Mouse (Mus musculus) midbrain, embryonic 12.5 days (tissue): Measurements from ENCODE around the gene Steap4. TPM values are rescaled to one million over a fixed set of nuclear protein-coding genes. Genes with fewer than 3 reads are reported as not detected.

Experiments used
- ATAC-seq: fragments of 200-750 bp; cut with Nextera tagmentation; 2 replicates; pipeline ENCODE4 v1.8.0; 2017; ENCODE audit warnings: low read depth, moderate TSS enrichment, moderate library complexity; ENCODE audit not compliant: low FRiP score
- H3K27ac ChIP-seq: fragments of 300-500 bp; sonication (generic); replicated peaks from 2 replicates; pipeline ENCODE4 v1.5.1; 2016; ENCODE audit warnings: mild to moderate bottlenecking
- H3K27me3 ChIP-seq: fragments of 300-500 bp; sonication (generic); 2 replicates; pipeline ENCODE4 v1.6.1; 2016; ENCODE audit warnings: mild to moderate bottlenecking
- H3K36me3 ChIP-seq: fragments of 300-500 bp; sonication (generic); 2 replicates; pipeline ENCODE4 v1.6.1; 2016
- H3K4me1 ChIP-seq: fragments of 300-500 bp; sonication (generic); 2 replicates; pipeline ENCODE4 v1.6.1; 2016
- H3K4me2 ChIP-seq: fragments of 300-500 bp; sonication (generic); replicated peaks from 2 replicates; pipeline ENCODE4 v1.6.1; 2016; ENCODE audit warnings: mild to moderate bottlenecking, moderate library complexity
- H3K4me3 ChIP-seq: fragments of 300-500 bp; sonication (generic); 2 replicates; pipeline ENCODE4 v1.5.1; 2016; ENCODE audit warnings: mild to moderate bottlenecking
- H3K9ac ChIP-seq: fragments of 300-500 bp; sonication (generic); replicated peaks from 2 replicates; pipeline ENCODE4 v1.6.1; 2016; ENCODE audit warnings: mild to moderate bottlenecking, moderate library complexity
- H3K9me3 ChIP-seq: fragments of 300-500 bp; sonication (generic); 2 replicates; pipeline ENCODE4 v1.6.1; 2016; ENCODE audit warnings: mild to moderate bottlenecking
- WGBS: fragments of 180-500 bp; shearing (Covaris S2); methylation state at CpG from one replicate; pipeline ENCODE4 v1.1.7; 2016; 5-methylcytosine and 5-hydroxymethylcytosine counted together
- polyA plus RNA-seq: library from polyadenylated mRNA; unstranded; fragments of >200 nt; fragmentation: Nextera tagmentation; extraction: Ambion mirVana; gene quantifications from 2 replicates; pipeline ENCODE4 v1.2.1, GENCODE M21; 2016

Gene Steap4
- polyA plus RNA-seq, 1 experiment from 2014 or later, result 0.19 TPM

DNA sequence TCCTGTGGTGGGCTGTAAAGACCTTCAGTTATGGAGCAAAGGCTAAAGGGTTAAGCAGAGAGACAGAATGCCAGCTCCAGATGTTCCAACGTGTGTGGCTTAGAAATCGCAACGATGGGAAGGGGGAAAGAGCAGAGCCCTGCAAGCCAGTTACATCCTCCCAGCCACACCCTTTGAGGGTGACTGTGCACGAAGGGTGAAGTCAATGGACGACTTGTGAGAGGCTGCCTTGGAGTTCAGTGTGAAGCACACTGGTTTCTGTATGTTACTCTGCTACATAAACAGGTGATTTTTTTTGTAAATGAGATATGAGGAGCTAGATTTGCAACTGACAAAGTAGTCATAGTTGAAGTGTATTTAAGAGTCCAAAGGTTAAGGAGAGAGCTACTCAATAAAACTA lies 33.5 kb downstream of the Steap4 start:
- Histone ChIP-seq H3K27me3 (no peaks in the 10 kb centered on the region), H3K4me1 (no peaks in the 10 kb centered on the region), H3K36me3 (no peaks in the 10 kb centered on the region), H3K9ac (no peak overlapping the region), H3K27ac (no peak overlapping the region), H3K4me2 (no peak overlapping the region), H3K4me3 (no peak overlapping the region), H3K9me3 (no peaks in the 10 kb centered on the region)
- ATAC-seq, result no peak
- WGBS, result 72% methylated on average over 5 of the region's 5 CpGs

DNA sequence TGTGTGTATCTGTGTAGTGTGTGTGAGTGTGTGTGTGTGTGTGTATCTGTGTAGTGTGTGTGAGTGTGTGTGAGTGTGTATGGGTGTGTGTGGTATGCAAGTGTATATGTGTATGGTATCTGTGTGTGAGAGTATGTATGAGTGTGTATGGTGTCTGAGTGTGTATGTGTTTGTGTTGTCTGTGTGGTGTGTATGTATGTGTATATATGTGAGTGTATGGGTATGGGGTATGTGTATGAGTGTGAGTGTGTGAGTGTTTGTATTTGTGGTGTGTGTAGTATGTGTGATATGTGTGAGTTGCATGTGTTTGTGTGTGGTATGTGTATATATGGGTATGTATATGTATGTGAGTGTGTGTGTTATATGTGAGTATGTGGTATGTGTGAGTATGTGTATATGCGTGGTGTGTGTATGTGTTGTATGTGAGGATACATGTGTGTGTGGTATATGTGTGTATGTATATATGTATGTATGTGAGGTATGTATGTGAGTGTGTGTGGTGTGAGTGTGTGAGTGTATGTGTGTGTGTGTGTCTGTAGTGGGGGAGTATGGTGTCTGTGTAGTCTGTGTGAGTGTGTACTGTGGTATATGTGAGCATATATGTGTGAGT lies 35.1 kb downstream of the Steap4 start:
- Histone ChIP-seq H3K9ac (no peak overlapping the region), H3K27ac (no peak overlapping the region), H3K4me2 (no peak overlapping the region), H3K4me1 (no peaks in the 10 kb centered on the region), H3K27me3 (no peaks in the 10 kb centered on the region), H3K36me3 (no peaks in the 10 kb centered on the region), H3K9me3 (no peaks in the 10 kb centered on the region), H3K4me3 (no peak overlapping the region)
- peak; percentile 27; the same call in 1 of the 2 replicates for ATAC-seq
- 94% methylated on average over 1 of the region's 1 CpGs for WGBS

DNA sequence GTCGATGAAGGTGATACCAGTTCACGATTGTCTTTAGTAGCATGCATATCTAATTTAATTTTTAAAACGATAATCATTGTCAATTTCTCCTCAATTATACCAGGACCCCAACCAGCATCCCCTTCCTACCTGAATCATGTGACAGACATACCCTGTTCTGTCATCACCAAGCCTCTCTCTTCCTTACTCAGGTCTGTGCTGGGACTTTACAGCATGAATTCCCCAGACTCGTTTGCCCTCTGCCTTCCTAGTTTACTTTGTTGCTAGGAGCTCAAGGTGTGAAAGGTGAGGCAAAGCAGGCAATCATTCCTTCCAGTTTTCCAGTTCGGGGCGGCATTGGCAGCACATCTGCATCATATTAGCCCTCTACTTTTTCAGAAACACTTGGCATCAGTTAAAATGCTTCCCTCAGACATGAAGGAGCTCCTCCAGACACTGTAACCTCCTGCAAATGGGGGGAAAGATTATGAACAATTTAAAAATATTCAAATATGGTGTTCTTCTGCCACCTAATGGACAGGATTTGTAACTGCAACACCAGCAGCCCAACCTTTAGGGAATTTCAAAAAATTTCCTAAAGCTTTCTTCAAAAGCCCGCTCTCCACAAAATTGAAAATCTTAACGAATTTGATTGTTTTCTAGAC lies 36.3 kb downstream of the Steap4 start:
- WGBS, result 61% methylated on average over 8 of the region's 8 CpGs
- no peaks in the 10 kb centered on the region for H3K36me3 ChIP-seq
- H3K9me3 ChIP-seq, result no peaks in the 10 kb centered on the region
- H3K4me1 ChIP-seq, result no peaks in the 10 kb centered on the region
- H3K4me3 ChIP-seq, result no peak overlapping the region
- no peak overlapping the region for H3K4me2 ChIP-seq
- no peak overlapping the region for H3K27ac ChIP-seq
- ATAC-seq, result peak; percentile 63
- H3K27me3 ChIP-seq, result no peaks in the 10 kb centered on the region
- no peak overlapping the region for H3K9ac ChIP-seq

DNA sequence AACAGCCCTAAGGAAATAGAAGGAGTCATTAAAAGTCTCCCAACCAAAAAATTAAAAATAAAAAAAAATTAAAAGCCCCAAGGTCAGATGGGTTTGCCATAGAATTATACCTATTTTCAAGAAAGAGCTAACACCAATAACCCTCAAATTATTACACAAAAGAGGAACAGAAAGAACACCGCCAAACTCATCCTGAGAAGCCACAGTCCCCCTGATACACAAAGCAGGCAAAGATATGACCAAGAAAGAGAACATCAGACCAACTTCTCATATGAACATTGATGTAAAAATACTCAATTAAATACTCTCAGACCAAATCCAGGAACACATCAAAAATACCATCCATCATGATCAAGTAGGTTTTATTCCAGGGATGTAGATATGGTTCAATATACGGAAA lies 36.8 kb downstream of the Steap4 start:
- H3K27ac ChIP-seq, result no peak overlapping the region
- H3K27me3 ChIP-seq, result no peaks in the 10 kb centered on the region
- no peak overlapping the region for H3K4me3 ChIP-seq
- H3K4me2 ChIP-seq, result no peak overlapping the region
- 86% methylated on average over 2 of the region's 2 CpGs for whole genome bisulfite sequencing
- no peak for ATAC-seq
- H3K4me1 ChIP-seq, result no peaks in the 10 kb centered on the region
- H3K36me3 ChIP-seq, result no peaks in the 10 kb centered on the region
- no peak overlapping the region for H3K9ac ChIP-seq
- H3K9me3 ChIP-seq, result no peaks in the 10 kb centered on the region

DNA sequence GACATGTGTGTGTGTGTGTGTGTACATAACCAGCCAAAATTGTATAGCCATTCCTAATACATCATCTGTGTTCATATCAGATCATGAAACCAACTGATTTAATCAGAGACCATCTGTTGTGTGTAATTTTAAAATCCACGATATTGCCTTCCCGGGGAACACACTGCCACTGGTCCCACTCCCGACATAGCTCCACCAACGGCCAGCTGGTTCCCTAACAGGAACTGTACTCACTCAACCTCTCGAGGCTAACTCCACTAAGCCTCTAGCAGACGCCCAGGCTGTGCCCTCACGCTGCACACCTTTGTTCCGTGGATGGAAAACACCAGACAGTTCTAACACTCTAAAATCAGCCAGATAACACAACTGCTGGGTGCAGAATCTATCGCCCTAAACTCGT lies 40.2 kb downstream of the Steap4 start:
- Histone ChIP-seq H3K36me3 (no peaks in the 10 kb centered on the region), H3K4me1 (no peaks in the 10 kb centered on the region), H3K27me3 (no peaks in the 10 kb centered on the region), H3K27ac (no peak overlapping the region), H3K9me3 (no peaks in the 10 kb centered on the region), H3K4me3 (no peak overlapping the region), H3K4me2 (no peak overlapping the region), H3K9ac (no peak overlapping the region)
- ATAC-seq, result no peak
- WGBS, result 83% methylated on average over 10 of the region's 10 CpGs

DNA sequence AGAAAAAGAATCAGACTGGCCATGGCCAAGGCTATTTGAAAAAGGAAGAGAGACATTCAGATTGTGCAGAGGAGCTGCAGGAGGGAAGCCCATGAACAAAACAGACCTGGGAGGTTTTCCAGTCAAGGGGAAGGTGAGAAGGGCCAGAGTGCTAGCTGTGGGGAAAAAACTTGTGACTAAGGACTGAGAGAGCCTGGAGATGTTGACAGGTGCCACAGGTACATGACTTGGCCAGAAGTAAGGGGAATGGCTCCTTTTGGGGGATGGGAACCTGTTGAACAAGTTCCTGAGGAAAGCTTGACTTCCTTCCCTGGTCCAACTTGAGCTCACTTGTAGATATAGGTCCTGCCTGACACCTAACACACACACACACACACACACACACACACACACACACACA lies 42.6 kb downstream of the Steap4 start:
- no peak for ATAC-seq
- Histone ChIP-seq H3K27me3 (no peaks in the 10 kb centered on the region), H3K9ac (no peak overlapping the region), H3K36me3 (no peaks in the 10 kb centered on the region), H3K4me1 (no peaks in the 10 kb centered on the region), H3K27ac (no peak overlapping the region), H3K9me3 (no peaks in the 10 kb centered on the region), H3K4me3 (no peak overlapping the region), H3K4me2 (no peak overlapping the region)

DNA sequence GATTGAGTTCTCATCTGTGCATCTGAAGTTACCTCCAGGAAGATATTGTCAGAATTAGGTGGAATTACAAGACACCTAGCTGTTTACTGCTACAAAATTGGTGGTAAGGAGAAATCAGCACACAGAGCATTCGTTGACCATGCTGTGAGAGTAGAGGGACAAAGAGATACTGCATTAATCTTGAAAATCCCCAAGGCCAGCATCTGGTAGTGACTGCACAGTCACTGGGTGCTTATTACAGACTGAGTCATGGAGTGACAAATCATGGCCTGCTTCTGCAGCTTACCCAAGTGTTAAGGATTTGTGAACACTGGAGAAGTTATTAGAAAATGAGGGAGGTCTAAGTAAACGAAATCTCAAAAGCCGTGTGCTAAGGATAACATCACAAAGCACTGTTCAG lies 53.0 kb downstream of the Steap4 start:
- Histone ChIP-seq H3K4me2 (no peak overlapping the region), H3K27me3 (no peaks in the 10 kb centered on the region), H3K4me1 (no peaks in the 10 kb centered on the region), H3K27ac (no peak overlapping the region), H3K4me3 (no peak overlapping the region), H3K36me3 (no peaks in the 10 kb centered on the region), H3K9me3 (0 out of 2 replicates have a peak, but pooled peaks cover 6% of the 10 kb centered on the region), H3K9ac (no peak overlapping the region)
- whole genome bisulfite sequencing, result 88% methylated on average over 3 of the region's 3 CpGs
- no peak for ATAC-seq

Other genes with a start within 250 kb of the Steap4 start
- gene Sri, start 85.6 kb downstream of the Steap4 start, polyA plus RNA-seq, result 145 and 162 TPM in 2 replicates